Comparison of ENCODE assay signal across 34 mouse cellular contexts in the genomic region with DNA sequence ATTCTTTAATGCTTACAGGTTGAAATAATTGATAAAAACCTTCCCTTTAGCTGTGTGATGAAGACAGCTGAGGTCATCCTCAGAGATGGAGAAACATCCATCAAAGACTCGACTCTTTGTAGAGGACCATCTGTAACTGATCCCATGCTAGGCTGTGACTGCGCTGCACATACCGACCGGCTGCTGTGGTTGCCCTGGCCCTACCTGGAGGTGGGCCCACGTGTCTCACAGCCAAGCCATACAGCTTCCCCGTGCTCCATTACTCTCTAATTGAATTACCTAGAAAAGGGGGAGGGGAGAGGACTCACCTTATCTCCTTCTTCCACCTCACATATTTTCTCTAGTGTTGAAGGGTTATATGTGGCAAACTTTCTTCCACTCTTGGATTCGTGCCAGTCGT. TPM values are rescaled to one million over a fixed set of nuclear protein-coding genes. Genes with fewer than 3 reads are reported as not detected.
"Had no signal": no experiment of that assay in that cellular context is flagged by ENCODE, and none has a peak within 500 bp of the region (broad histone marks: within the 10 kb centered on the region; RNA-seq: fewer than 3 reads in every experiment).

No protein-coding gene starts in this region.

- H3K27ac ChIP-seq: embryonic facial prominence, embryonic 10.5 days; embryonic facial prominence, embryonic 12.5 days; embryonic facial prominence, embryonic 13.5 days; embryonic facial prominence, embryonic 15.5 days; forebrain, embryonic 10.5 days; forebrain, embryonic 12.5 days; forebrain, embryonic 13.5 days; forebrain, embryonic 15.5 days; gastrocnemius, adult 2 months had no signal

- H3K4me3 ChIP-seq: embryonic facial prominence, embryonic 10.5 days; embryonic facial prominence, embryonic 12.5 days; embryonic facial prominence, embryonic 13.5 days; embryonic facial prominence, embryonic 15.5 days; erythroblast, embryonic 14.5 days; forebrain, embryonic 10.5 days; forebrain, embryonic 12.5 days; forebrain, embryonic 13.5 days; forebrain, embryonic 15.5 days; gastrocnemius, adult 2 months had no signal

- ATAC-seq: forebrain, embryonic 13.5 days; forebrain, embryonic 14.5 days; forebrain, embryonic 15.5 days; forebrain, embryonic 16.5 days; forebrain, postnatal 0 days had no signal

- H3K36me3 ChIP-seq: embryonic facial prominence, embryonic 10.5 days; embryonic facial prominence, embryonic 12.5 days; embryonic facial prominence, embryonic 13.5 days; embryonic facial prominence, embryonic 15.5 days; forebrain, embryonic 10.5 days; forebrain, embryonic 12.5 days; forebrain, embryonic 15.5 days had no signal

- H3K9me3 ChIP-seq: embryonic facial prominence, embryonic 10.5 days; embryonic facial prominence, embryonic 12.5 days; embryonic facial prominence, embryonic 13.5 days; embryonic facial prominence, embryonic 15.5 days; forebrain, embryonic 10.5 days; forebrain, embryonic 12.5 days; forebrain, embryonic 13.5 days; forebrain, embryonic 15.5 days had no signal

- DNase-seq: cerebellum, adult 2 months; cerebellum, adult 8-10 months; cerebellum, adult 9-10 months; cerebellum, adult 9-11 months; cerebellum, postnatal 10 days; cerebellum, postnatal 14 days; cerebellum, postnatal 25 days; cerebellum, postnatal 36 days; embryo, embryonic 11 days; forebrain, postnatal 0 days; gastrocnemius, adult 2 months; gastrocnemius, postnatal 10 days; gastrocnemius, postnatal 14 days; gastrocnemius, postnatal 25 days; gastrocnemius, postnatal 36 days; heart, adult 11 months; heart, adult 18-20 months had no signal

- H3K4me2 ChIP-seq: embryonic facial prominence, embryonic 12.5 days; embryonic facial prominence, embryonic 13.5 days; embryonic facial prominence, embryonic 15.5 days; forebrain, embryonic 12.5 days; forebrain, embryonic 13.5 days; forebrain, embryonic 15.5 days had no signal

- H3K9ac ChIP-seq: embryonic facial prominence, embryonic 12.5 days; embryonic facial prominence, embryonic 13.5 days; embryonic facial prominence, embryonic 15.5 days; forebrain, embryonic 12.5 days; forebrain, embryonic 13.5 days; forebrain, embryonic 15.5 days; forebrain, postnatal 0 days had no signal

RNA-seq across cellular contexts. Expression of a gene that starts 5.4 kb away (rescaled TPM):
- polyA plus RNA-seq: erythroblast, embryonic 14.5 days had no signal

RNA-seq across cellular contexts. Expression of a gene that starts 56.2 kb away (rescaled TPM):
- polyA plus RNA-seq: cerebellum, adult 2 months; cortical plate, adult 2 months; embryonic facial prominence, embryonic 10.5 days; embryonic facial prominence, embryonic 11.5 days; embryonic facial prominence, embryonic 12.5 days; embryonic facial prominence, embryonic 13.5 days; embryonic facial prominence, embryonic 14.5 days; embryonic facial prominence, embryonic 15.5 days; erythroblast, embryonic 14.5 days; forebrain, embryonic 10.5 days; forebrain, embryonic 11.5 days; forebrain, embryonic 12.5 days; forebrain, embryonic 13.5 days; forebrain, embryonic 14.5 days; forebrain, embryonic 15.5 days; forebrain, embryonic 16.5 days; forebrain, postnatal 0 days; frontal cortex, adult 2 months; gonadal fat pad, adult 2 months had no signal
